Mouse (Mus musculus): ENCODE measurements around the gene Syne1. TPM values are rescaled to one million over a fixed set of nuclear protein-coding genes. Genes with fewer than 3 reads are reported as not detected.
A peak's percentile ranks its signal among the peaks of the same experiment; 100 is the strongest.

Syne1 gene
- total RNA-seq, 2 experiments from 2014 or later: 69.0 to 103 TPM

GRCm38 (mm10) chr10:5443020-5443419, 108.3 kb downstream of the Syne1 start:
- no peak for ATAC-seq (ENCODE audit: poor library complexity, severe bottlenecking)

DNA sequence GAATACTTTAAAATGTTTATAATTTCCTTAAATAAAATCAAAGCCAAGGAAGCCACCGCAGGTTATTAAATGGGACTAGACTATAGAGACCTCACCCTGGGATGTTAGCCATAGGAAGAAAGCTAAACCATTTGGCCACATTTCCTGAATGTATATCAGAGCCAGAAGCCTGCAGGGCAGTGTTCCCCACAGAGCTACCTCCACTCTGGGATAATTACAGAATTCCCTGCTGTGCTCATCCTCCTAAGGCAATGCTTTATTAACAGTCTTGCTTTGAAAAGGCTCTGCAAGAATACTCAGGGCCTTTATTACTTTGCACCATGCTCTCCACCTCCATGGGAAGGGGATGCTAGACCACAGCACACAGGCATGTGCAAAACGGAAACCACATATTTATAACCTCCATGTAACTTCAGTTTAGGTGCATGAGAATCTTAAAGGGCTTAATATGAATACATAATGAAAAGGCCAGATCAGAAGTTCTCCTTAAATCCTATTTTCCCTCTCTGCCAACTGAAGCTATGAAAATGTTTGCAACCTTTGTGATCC, 111.4 kb downstream of the Syne1 start:
- no peak for ATAC-seq (ENCODE audit: poor library complexity, severe bottlenecking)

GRCm38 (mm10) chr10:5437766-5438165, 113.5 kb downstream of the Syne1 start:
- no peak for ATAC-seq (ENCODE audit: poor library complexity, severe bottlenecking)

DNA sequence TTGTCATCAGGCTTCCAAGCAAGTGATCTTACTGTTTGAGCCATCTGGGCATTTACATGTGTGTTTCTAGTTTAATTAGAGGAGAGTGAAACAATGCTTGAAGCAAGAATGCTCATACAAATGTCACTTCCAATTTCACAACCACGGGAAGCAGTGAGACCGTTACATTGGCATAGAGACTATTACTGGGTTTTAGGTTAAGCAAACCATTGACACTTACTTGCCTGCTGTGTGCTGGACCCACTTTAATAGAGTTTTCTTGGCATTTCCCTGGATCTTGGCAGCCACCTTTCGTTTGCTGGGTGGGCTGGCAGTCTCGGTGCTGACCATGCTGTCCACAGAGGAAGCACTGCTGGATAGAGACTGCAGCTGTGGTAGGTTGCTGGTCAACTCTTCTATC, 127.3 kb downstream of the Syne1 start:
- no peak for ATAC-seq (ENCODE audit: poor library complexity, severe bottlenecking)

GRCm38 (mm10) chr10:5415730-5416129, 135.6 kb downstream of the Syne1 start:
- no peak for ATAC-seq (ENCODE audit: poor library complexity, severe bottlenecking)

- ATAC-seq (ENCODE audit: poor library complexity, severe bottlenecking): peak; percentile 45
Observed at GRCm38 (mm10) chr10:5384131-5384776, 167.0 kb downstream of the Syne1 start.

DNA sequence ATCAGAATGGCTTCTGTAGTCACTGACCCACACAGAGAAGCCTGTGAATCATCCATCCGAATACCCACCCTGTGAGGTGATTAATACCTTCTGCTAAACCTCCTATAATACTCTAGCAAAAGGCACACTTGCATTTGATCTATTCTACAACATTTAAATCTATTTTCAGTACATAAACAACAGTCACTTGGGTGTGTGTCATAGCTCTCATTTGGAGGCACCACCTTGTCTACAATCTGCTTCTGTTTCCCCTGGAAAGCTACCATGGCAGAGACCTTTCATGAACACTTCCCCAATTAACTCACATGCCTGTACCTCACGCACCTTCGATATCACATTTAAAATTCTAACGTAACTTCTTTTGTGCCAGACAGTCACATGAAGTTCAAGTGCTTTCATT, 169.7 kb downstream of the Syne1 start:
- no peak for ATAC-seq (ENCODE audit: poor library complexity, severe bottlenecking)

DNA sequence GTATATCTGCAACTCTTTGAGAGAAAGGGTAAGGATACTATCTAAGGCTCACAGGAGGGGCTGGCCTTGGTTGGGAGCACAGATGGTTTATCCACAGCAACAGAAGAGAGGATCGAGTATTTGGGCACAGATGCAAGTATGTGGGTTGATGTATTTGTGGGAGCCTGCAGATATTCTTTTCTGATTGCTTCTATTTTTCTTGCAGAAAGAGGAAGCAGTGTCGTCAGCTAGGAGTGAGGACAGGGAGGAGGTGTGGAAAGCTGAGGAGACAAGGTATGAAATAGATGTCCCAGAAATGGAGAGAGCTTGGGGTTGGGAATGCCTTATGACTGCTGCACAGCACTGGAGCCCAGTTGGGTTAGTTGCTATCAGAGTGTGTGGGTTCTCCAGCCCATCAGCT, 172.3 kb downstream of the Syne1 start:
- no peak for ATAC-seq (ENCODE audit: poor library complexity, severe bottlenecking)

- no peak for ATAC-seq (ENCODE audit: poor library complexity, severe bottlenecking)
Observed at GRCm38 (mm10) chr10:5369599-5369998, 181.7 kb downstream of the Syne1 start.

DNA sequence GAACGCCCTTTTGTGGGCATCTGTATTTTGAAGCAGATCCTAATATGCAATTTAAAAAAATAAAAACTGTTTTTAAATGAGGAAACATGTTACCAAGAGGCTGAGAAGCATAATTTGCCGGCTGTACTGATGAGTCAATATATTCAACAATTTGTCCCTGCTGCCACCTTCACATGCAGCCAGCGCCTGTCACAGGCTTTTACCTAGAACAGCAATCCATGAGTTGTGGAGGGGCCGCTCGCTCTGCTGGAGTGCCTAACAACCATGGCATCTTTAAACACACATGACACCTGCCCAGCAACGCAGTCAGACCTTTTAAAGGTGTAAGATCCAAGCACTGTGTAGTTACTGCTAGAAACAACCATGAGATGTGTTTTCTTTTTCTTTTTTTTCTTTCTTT, 183.0 kb downstream of the Syne1 start:
- no peak for ATAC-seq (ENCODE audit: poor library complexity, severe bottlenecking)

DNA sequence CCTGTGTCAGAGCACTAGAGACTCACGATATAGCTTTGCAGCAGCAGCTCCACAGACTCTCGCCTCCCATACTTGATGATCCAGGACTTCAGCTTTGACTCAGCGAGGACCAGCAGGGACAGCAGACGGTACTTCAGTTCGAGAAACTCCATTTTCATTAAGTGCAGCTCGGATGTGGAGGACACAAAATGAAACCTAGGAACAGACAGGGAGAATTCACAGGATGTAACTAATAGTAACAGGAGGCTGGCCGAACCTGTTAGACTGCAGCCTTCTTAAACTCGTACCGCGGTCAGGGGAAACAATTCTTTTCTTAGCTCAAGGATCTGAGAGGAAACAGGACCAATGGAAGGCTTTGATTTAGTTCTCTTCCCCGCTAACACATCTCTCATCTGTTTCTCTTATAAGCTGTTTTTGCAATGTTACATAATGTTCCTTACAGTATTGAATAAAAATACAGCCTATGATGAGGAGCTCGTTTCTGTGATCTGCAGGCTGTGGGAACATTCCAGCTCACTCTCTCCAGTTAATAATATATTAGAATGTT, 183.7 kb downstream of the Syne1 start:
- ATAC-seq (ENCODE audit: poor library complexity, severe bottlenecking): no peak

DNA sequence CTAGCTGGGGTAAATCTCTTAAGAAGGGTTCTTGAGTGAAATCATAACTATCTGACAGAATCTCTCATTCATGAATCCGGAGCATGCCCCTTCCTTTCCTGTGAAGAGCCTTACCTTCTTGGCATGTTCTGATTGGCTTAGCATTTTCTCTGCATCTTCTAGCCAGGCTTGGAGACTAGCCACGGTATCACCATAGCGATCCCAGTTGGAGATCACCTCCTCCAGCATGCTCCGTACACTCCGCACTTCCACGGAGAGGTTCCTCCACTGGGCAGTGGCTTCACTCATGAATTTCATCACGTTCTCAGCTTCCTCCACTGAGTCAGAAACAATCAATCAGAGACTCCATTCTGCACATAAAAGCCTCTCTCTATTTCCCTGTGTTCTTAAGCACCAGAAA, 190.7 kb downstream of the Syne1 start:
- ATAC-seq (ENCODE audit: poor library complexity, severe bottlenecking): no peak

- ATAC-seq (ENCODE audit: poor library complexity, severe bottlenecking): no peak
Observed at GRCm38 (mm10) chr10:5356614-5357013, 194.7 kb downstream of the Syne1 start.

- no peak for ATAC-seq (ENCODE audit: poor library complexity, severe bottlenecking)
Observed at GRCm38 (mm10) chr10:5353390-5353789, 197.9 kb downstream of the Syne1 start.

- no peak for ATAC-seq (ENCODE audit: poor library complexity, severe bottlenecking)
Observed at GRCm38 (mm10) chr10:5346911-5347310, 204.4 kb downstream of the Syne1 start.

GRCm38 (mm10) chr10:5343211-5343610, 208.1 kb downstream of the Syne1 start:
- ATAC-seq (ENCODE audit: poor library complexity, severe bottlenecking): no peak

DNA sequence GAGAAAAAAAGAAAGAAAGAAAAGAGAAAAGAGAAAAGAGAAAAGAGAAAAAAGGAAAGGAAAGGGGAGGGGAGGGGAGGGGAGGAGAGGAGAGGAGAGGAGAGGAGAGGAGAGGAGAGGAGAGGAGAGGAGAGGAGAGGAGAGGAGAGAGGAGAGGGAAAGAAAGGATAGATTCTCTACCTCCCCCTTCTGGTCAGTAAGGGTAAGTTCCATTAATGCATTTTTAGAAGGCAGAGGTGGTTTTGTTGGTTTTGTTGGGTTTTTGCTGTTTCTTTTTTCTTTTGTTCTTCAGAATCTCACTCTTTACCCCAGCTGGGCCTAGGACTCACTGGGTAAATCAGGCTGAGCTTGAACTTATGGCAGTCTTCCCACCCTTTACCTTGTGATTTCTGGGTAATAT, 214.9 kb downstream of the Syne1 start:
- ATAC-seq (ENCODE audit: poor library complexity, severe bottlenecking): no peak

DNA sequence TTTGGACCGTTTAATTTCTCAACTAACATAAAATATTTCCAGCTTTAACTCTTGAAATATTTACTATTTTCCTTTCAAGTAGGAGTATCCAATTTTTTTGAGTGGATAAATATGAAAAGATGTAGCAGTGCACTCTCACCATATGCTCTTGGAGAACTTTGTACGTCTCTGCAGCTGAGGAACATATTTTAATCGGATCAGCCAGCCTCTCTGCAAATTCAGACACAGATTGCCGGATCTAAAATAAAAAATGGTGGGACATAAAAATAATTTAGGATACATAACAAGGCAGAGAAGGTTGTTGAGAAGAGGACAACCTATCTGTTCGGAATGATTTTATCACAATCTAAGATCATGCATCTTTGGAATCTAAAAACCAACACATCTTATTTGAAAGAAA, 218.5 kb downstream of the Syne1 start:
- ATAC-seq (ENCODE audit: poor library complexity, severe bottlenecking): no peak

DNA sequence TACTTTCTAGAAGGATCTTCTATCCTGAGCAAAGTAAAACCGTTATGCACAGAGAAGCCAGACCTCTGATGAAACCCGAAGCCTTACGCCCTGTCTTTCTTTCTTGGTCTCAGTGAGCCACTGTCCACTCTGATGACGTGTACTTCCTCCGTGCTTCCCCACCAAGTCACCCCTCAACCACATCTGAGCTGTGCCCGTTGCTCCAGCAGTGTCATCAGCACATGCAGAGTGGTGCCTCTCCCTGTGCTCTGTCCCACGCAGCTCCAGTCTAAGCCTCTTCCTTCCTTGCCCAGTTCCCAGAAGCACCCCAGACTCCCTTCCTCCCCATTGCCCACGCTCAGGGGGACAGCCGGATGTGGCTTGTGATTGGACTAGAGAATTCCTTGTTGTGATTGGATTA, 224.6 kb downstream of the Syne1 start:
- no peak for ATAC-seq (ENCODE audit: poor library complexity, severe bottlenecking)

DNA sequence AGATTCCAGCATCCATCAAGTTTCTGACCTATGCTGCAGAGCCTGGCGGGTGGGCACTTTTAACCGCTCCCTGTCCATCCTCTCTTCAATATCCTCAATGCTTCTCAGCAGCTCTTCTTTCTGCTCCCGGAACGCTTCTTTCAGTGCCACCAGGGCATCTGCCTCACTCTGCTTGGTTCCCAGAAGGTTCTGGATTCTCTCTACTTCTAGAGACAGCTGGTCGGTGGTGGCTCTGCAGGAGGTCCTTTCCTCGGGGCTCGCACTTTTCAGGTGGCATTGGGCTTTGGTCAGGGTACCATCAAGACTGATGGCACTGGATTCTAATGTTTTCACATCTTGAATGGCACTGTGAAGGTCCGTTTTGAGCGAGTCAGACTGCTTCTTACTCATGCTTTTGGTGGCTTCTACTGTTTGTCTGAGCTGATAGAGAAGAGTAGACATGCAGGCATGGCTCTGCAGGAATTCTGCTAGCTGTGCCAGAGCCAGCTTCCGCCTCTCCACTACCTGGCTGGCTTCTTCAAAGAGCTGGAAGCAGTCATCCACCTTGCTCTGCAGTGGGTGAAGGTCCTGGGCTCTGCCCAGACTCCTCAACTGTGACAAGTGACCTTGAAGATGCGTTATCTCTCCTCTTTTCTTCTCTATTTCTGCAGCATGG, 227.4 kb downstream of the Syne1 start:
- no peak for ATAC-seq (ENCODE audit: poor library complexity, severe bottlenecking)

GRCm38 (mm10) chr10:5322562-5322961, 228.7 kb downstream of the Syne1 start:
- no peak for ATAC-seq (ENCODE audit: poor library complexity, severe bottlenecking)

GRCm38 (mm10) chr10:5317602-5318001, 233.7 kb downstream of the Syne1 start:
- ATAC-seq (ENCODE audit: poor library complexity, severe bottlenecking): peak; percentile 70
